Mouse (Mus musculus) bone marrow, adult 2 months (tissue): ENCODE results near the gene Cela1.

Experiments
- CTCF ChIP-seq: fragments of 200-500 bp; IDR thresholded peaks from 2 replicates; pipeline ENCODE4 v1.5.1; 2011; ENCODE audit warnings: low read length, control low read depth; ENCODE audit not compliant: control insufficient read depth, insufficient read depth
- POLR2A ChIP-seq: fragments of 200-500 bp; IDR thresholded peaks from 2 replicates; pipeline ENCODE4 v1.6.1; 2011; ENCODE audit warnings: low read depth, mild to moderate bottlenecking, control low read depth, low read length, borderline replicate concordance; ENCODE audit not compliant: control insufficient read depth

DNA sequence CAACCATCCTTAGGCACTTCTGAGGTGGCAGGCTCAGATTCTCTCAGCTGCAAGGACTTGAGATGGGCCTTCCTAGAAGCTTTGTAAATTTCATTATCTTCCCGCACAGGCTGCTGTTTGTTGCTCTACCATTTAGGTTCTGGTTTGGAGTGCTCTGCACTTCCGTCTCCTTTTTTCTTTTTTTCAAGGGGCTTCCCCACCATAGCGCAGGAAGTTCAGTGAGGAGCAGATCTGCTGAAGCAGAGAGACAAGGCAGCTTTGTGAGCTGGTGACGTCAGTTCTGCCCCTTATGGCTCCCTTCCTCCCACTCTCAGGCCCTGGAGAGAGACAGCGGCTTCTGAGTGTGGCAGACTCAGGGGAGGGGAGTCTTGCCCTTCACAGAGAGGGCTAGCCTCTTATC lies 44.9 kb upstream of the Cela1 start:
- no peak for TF ChIP-seq CTCF
- no peak for TF ChIP-seq POLR2A
